Mouse (Mus musculus) lung, adult 2 months (tissue): ENCODE measurements around the gene Podnl1.

Experiments used
- CTCF ChIP-seq: fragments of 200-500 bp; IDR thresholded peaks from 2 replicates; pipeline ENCODE4 v1.5.1; 2011; ENCODE audit warnings: mild to moderate bottlenecking, low read length, control low read depth; ENCODE audit not compliant: insufficient read depth
- POLR2A ChIP-seq: fragments of 200-500 bp; IDR thresholded peaks from 2 replicates; pipeline ENCODE4 v1.6.1; 2011; ENCODE audit warnings: low read depth, mild to moderate bottlenecking, control low read depth, low read length, borderline replicate concordance; ENCODE audit errors: extremely low read depth

GRCm38 (mm10) chr8:84076412-84076811 is 49.4 kb upstream of the Podnl1 start:
- no peak for TF ChIP-seq POLR2A
- no peak for TF ChIP-seq CTCF
